ENCODE assay signal across 8 mouse cellular contexts in genomic region chr1:63113274-63114135, GRCm38 (mm10). TPM values are rescaled to one million over a fixed set of nuclear protein-coding genes. Genes with fewer than 3 reads are reported as not detected.
DNase-seq lines count a peak whose midpoint lies in the region; ATAC-seq lines count a peak whose summit lies in the region.

No protein-coding gene starts in this region.

- peak overlapping the region; percentile 95 for H3K4me3 ChIP-seq in forebrain, embryonic 11.5 days (ENCODE audit: low read depth, low read length)

- H3K27ac ChIP-seq in forebrain, embryonic 11.5 days (ENCODE audit: low read depth, low read length), result peak overlapping the region; percentile 97

- peak overlapping the region; percentile 85 for H3K4me2 ChIP-seq in forebrain, embryonic 11.5 days (ENCODE audit: low read depth, low read length, severe bottlenecking)

- H3K27me3 ChIP-seq in forebrain, embryonic 11.5 days (ENCODE audit: control insufficient read depth, insufficient read depth, low read length), result no peaks in the 10 kb centered on the region

- peak; percentile 64 for ATAC-seq in forebrain, embryonic 11.5 days (replicated peaks; ENCODE audit: low FRiP score)

- 1% methylated on average over 40 of the region's 92 CpGs for WGBS in forebrain, embryonic 11.5 days

- H3K36me3 ChIP-seq in forebrain, embryonic 11.5 days (ENCODE audit: control insufficient read depth, insufficient read depth, low read length), result no peaks in the 10 kb centered on the region

- DNase-seq in CD4-positive helper T cell, adult 2 months (ENCODE audit: low read depth, low spot score), result peak; percentile 72
- DNase-seq in adrenal gland, postnatal 36 days, result peak; percentile 68 to 77
- DNase-seq in forebrain, embryonic 11.5 days (ENCODE audit: low spot score), result peak; percentile 81
- peak; percentile 67 to 73 for DNase-seq in heart, postnatal 14 days
- DNase-seq in layer of hippocampus, postnatal 10 days (ENCODE audit: low spot score in 2 of 2), result peak; percentile 59 to 71
- peak; percentile 66 for DNase-seq in lung, postnatal 10 days
- DNase-seq in retina, postnatal 7 days (ENCODE audit: low read depth, low spot score), result peak; percentile 28
- peak; percentile 24 for DNase-seq in urinary bladder, postnatal 10 days (ENCODE audit: low spot score)

- no peaks in the 10 kb centered on the region for H3K9me3 ChIP-seq in forebrain, embryonic 11.5 days (ENCODE audit: control insufficient read depth, low read length)

- peak overlapping the region; percentile 100 for H3K9ac ChIP-seq in forebrain, embryonic 11.5 days (ENCODE audit: low read length)

- intact Hi-C loops in heart, postnatal 14 days (cut with DNase I), result no loop called here

- peaks cover 3% of the 10 kb centered on the region; the same call in 1 of the 2 replicates for H3K4me1 ChIP-seq in forebrain, embryonic 11.5 days (replicated peaks; ENCODE audit: control insufficient read depth, insufficient read depth, low read length)

RNA-seq across cellular contexts. Expression of gene Ino80d, which starts 1.0 kb away (rescaled TPM):
- 10 to 100 TPM; 27.3 to 29.2 TPM for total RNA-seq in adrenal gland, postnatal 36 days (2021)
- polyA plus RNA-seq in forebrain, embryonic 11.5 days (2014; fragmentation: Nextera tagmentation; extraction: Ambion mirVana), result 12.3 and 12.6 TPM in 2 replicates
- 10 to 100 TPM; 24.4 to 25.3 TPM for total RNA-seq in heart, postnatal 14 days (2021)
- 10 to 100 TPM; 26.8 to 27.9 TPM for total RNA-seq in layer of hippocampus, postnatal 10 days (2021)

Comparison
In these comparisons a context has a peak if more than half of its experiments do, and no peak if none do; other contexts are left out.
1. Peak in every context shown above with its lines: DNase-seq, ATAC-seq, H3K4me3 ChIP-seq and H3K27ac ChIP-seq.
2. DNase-seq: peak in every context shown above with its lines; median percentile 81 in forebrain, embryonic 11.5 days; 72 in adrenal gland, postnatal 36 days; 72 in CD4-positive helper T cell, adult 2 months; 70 in heart, postnatal 14 days; 66 in lung, postnatal 10 days; 65 in layer of hippocampus, postnatal 10 days; 28 in retina, postnatal 7 days; 24 in urinary bladder, postnatal 10 days.